Comparison of ENCODE assay signal across 13 mouse cellular contexts in genomic region chr17:81045115-81045514, GRCm38 (mm10).
"Had no signal": no experiment of that assay in that cellular context is flagged by ENCODE, and none has a peak within 500 bp of the region (broad histone marks: within the 10 kb centered on the region; RNA-seq: fewer than 3 reads in every experiment).

No protein-coding gene starts in this region.

- H3K4me1 ChIP-seq: kidney, embryonic 15.5 days; limb, embryonic 15.5 days; stomach, embryonic 15.5 days had no signal

- H3K9me3 ChIP-seq: kidney, embryonic 15.5 days; limb, embryonic 12.5 days; limb, embryonic 15.5 days; midbrain, embryonic 12.5 days; neural tube, embryonic 13.5 days; stomach, embryonic 15.5 days had no signal

- H3K27ac ChIP-seq: kidney, embryonic 15.5 days; limb, embryonic 12.5 days; limb, embryonic 15.5 days; liver, embryonic 14.5 days; macrophage; midbrain, embryonic 12.5 days; neural tube, embryonic 13.5 days; stomach, embryonic 15.5 days had no signal

- H3K4me3 ChIP-seq: kidney, embryonic 15.5 days; limb, embryonic 12.5 days; limb, embryonic 15.5 days; midbrain, embryonic 12.5 days; neural tube, embryonic 13.5 days; stomach, embryonic 15.5 days had no signal

- H3K9ac ChIP-seq: kidney, embryonic 15.5 days; limb, embryonic 12.5 days; limb, embryonic 15.5 days; liver, embryonic 14.5 days; liver, postnatal 0 days; lung, embryonic 14.5 days; midbrain, embryonic 12.5 days; neural tube, embryonic 13.5 days; stomach, embryonic 15.5 days had no signal

- DNase-seq: right cerebral cortex, postnatal 25 days; thymus, adult 18-20 months had no signal

- H3K27me3 ChIP-seq: kidney, embryonic 15.5 days; limb, embryonic 12.5 days; limb, embryonic 15.5 days; midbrain, embryonic 12.5 days; neural tube, embryonic 13.5 days; stomach, embryonic 15.5 days had no signal

- ATAC-seq: liver, postnatal 0 days; lung, postnatal 0 days had no signal
